Mouse (Mus musculus) left cerebral cortex, adult 6 months (tissue): ENCODE results near the gene Dalrd3. TPM values are rescaled to one million over a fixed set of nuclear protein-coding genes. Genes with fewer than 3 reads are reported as not detected.

Source experiments
- long read RNA-seq, 2 experiments: library from polyadenylated mRNA; unstranded; transcript quantifications; one replicate each; pipeline ENCODE4 v2.0.0; 2019 to 2020
- polyA plus RNA-seq: library from polyadenylated mRNA; unstranded; fragments of <200 nt; fragmentation: Nextera tagmentation; gene quantifications from 2 replicates; pipeline ENCODE4 v1.2.3, GENCODE M21; 2021

Dalrd3 gene
- polyA plus RNA-seq, result 79.3 and 89.5 TPM in 2 replicates
- long read RNA-seq, experiment 1, transcript Dalrd3-201 (12 exons, 1,746 nt), result major isoform, 230 of 399 reads
- long read RNA-seq, experiment 1, partial matches to known transcripts, result 38 of 399 reads
- long read RNA-seq, experiment 1, other reads (novel, unspliced or antisense), result 130 of 399 reads
- long read RNA-seq, experiment 2, transcript Dalrd3-201 (12 exons, 1,746 nt), result major isoform, 42 of 72 reads
- long read RNA-seq, experiment 2, partial matches to known transcripts, result 16 of 72 reads
- long read RNA-seq, experiment 2, other reads (novel, unspliced or antisense), result 14 of 72 reads

GRCm38 (mm10) chr9:108569381-108570206, at the start of gene Dalrd3:
TSS of gene Dalrd3 (plus strand) at chr9:108569886.

GRCm38 (mm10) chr9:108560227-108560841, 9.4 kb upstream of the Dalrd3 start, which contains the start of gene Impdh2:
TSS of gene Impdh2 (plus strand) at chr9:108560286.

GRCm38 (mm10) chr9:108566815-108567776, 2.6 kb upstream of the Dalrd3 start, which contains the start of gene Ndufaf3:
TSS of gene Ndufaf3 (minus strand) at chr9:108567434.

GRCm38 (mm10) chr9:108578545-108579343, 9.1 kb downstream of the Dalrd3 start, which contains the start of gene Wdr6:
TSS of gene Wdr6 (minus strand) at chr9:108578739.

GRCm38 (mm10) chr9:108596998-108597764, 27.5 kb downstream of the Dalrd3 start, which contains the start of gene P4htm:
TSS of gene P4htm (minus strand) at chr9:108597667.

Other genes starting within 250 kb of the Dalrd3 start
- 175 and 176 TPM in 2 replicates for gene Gpx1, start 231.0 kb upstream of the Dalrd3 start, polyA plus RNA-seq
- gene Usp4, start 222.0 kb upstream of the Dalrd3 start, polyA plus RNA-seq, result 37.5 and 44.5 TPM in 2 replicates
- gene 1700102P08Rik, start 177.1 kb upstream of the Dalrd3 start, polyA plus RNA-seq, result 0.23 and 0.31 TPM in 2 replicates
- 0.20 TPM in 2 replicates for gene Ccdc36, start 141.4 kb upstream of the Dalrd3 start, polyA plus RNA-seq
- not detected in 2 replicates for gene BC048562, start 133.4 kb upstream of the Dalrd3 start, polyA plus RNA-seq
- 20.5 and 20.9 TPM in 2 replicates for gene Ccdc71, start 109.4 kb upstream of the Dalrd3 start, polyA plus RNA-seq
- 17.6 and 22.8 TPM in 2 replicates for gene Klhdc8b, start 108.3 kb upstream of the Dalrd3 start, polyA plus RNA-seq
- 3.7 and 4.3 TPM in 2 replicates for gene Lamb2, start 90.2 kb upstream of the Dalrd3 start, polyA plus RNA-seq
- gene Usp19, start 79.3 kb upstream of the Dalrd3 start, polyA plus RNA-seq, result 12.0 and 22.8 TPM in 2 replicates
- 48.3 and 58.7 TPM in 2 replicates for gene Qars, start 62.2 kb upstream of the Dalrd3 start, polyA plus RNA-seq
- 60.6 and 69.0 TPM in 2 replicates for gene Qrich1, start 53.1 kb upstream of the Dalrd3 start, polyA plus RNA-seq
- gene Impdh2, start 9.6 kb upstream of the Dalrd3 start, polyA plus RNA-seq, result 54.1 and 56.5 TPM in 2 replicates
- 130 and 156 TPM in 2 replicates for gene Ndufaf3, start 2.5 kb upstream of the Dalrd3 start, polyA plus RNA-seq
- 34.9 and 43.3 TPM in 2 replicates for gene Wdr6, start 8.9 kb downstream of the Dalrd3 start, polyA plus RNA-seq
- 125 and 139 TPM in 2 replicates for gene P4htm, start 27.8 kb downstream of the Dalrd3 start, polyA plus RNA-seq
- 16.5 and 22.1 TPM in 2 replicates for gene Arih2, start 79.5 kb downstream of the Dalrd3 start, polyA plus RNA-seq
- gene Slc25a20, start 92.2 kb downstream of the Dalrd3 start, polyA plus RNA-seq, result 8.5 and 11.6 TPM in 2 replicates
- 7.0 and 16.0 TPM in 2 replicates for gene Prkar2a, start 119.4 kb downstream of the Dalrd3 start, polyA plus RNA-seq
- 22.3 and 29.4 TPM in 2 replicates for gene Ip6k2, start 213.9 kb downstream of the Dalrd3 start, polyA plus RNA-seq
- 39.1 and 47.3 TPM in 2 replicates for gene Nckipsd, start 238.5 kb downstream of the Dalrd3 start, polyA plus RNA-seq